Mouse (Mus musculus) hindbrain, embryonic 15.5 days (tissue): Measurements from ENCODE around the gene Ceacam16. TPM values are rescaled to one million over a fixed set of nuclear protein-coding genes. Genes with fewer than 3 reads are reported as not detected.

Experiments used
- ATAC-seq: fragments of 200-750 bp; cut with Nextera tagmentation; 2 replicates; pipeline ENCODE4 v1.8.0; 2017; ENCODE audit warnings: low read depth, moderate number of reproducible peaks, moderate TSS enrichment; ENCODE audit not compliant: low FRiP score
- H3K27ac ChIP-seq: fragments of 300-500 bp; sonication (generic); replicated peaks from 2 replicates; pipeline ENCODE4 v1.5.1; 2015; ENCODE audit warnings: mild to moderate bottlenecking, inconsistent platforms
- H3K27me3 ChIP-seq: fragments of 300-500 bp; sonication (generic); 2 replicates; pipeline ENCODE4 v1.6.1; 2015; ENCODE audit warnings: control low read depth, inconsistent platforms
- H3K36me3 ChIP-seq: fragments of 300-500 bp; sonication (generic); 2 replicates; pipeline ENCODE4 v1.6.1; 2015; ENCODE audit warnings: control low read depth, inconsistent platforms
- H3K4me1 ChIP-seq: fragments of 300-500 bp; sonication (generic); replicated peaks from 2 replicates; pipeline ENCODE4 v1.6.1; 2015; ENCODE audit warnings: control low read depth, inconsistent platforms
- H3K4me2 ChIP-seq: fragments of 300-500 bp; sonication (generic); 2 replicates; pipeline ENCODE4 v1.6.1; 2015; ENCODE audit warnings: moderate library complexity, mild to moderate bottlenecking, inconsistent platforms
- H3K4me3 ChIP-seq: fragments of 300-500 bp; sonication (generic); 2 replicates; pipeline ENCODE4 v1.5.1; 2015; ENCODE audit warnings: mild to moderate bottlenecking, inconsistent platforms
- H3K9ac ChIP-seq: fragments of 300-500 bp; sonication (generic); 2 replicates; pipeline ENCODE4 v1.6.1; 2015; ENCODE audit warnings: inconsistent platforms
- H3K9me3 ChIP-seq: fragments of 300-500 bp; sonication (generic); 2 replicates; pipeline ENCODE4 v1.6.1; 2016; ENCODE audit warnings: control low read depth, inconsistent platforms
- WGBS: fragments of 180-500 bp; shearing (Covaris S2); methylation state at CpG from one replicate; pipeline ENCODE4 v1.1.7; 2015; 5-methylcytosine and 5-hydroxymethylcytosine counted together
- polyA plus RNA-seq: library from polyadenylated mRNA; unstranded; fragments of >200 nt; fragmentation: Nextera tagmentation; extraction: Ambion mirVana; gene quantifications from 2 replicates; pipeline ENCODE4 v1.2.1, GENCODE M21; 2015

Gene Ceacam16
- polyA plus RNA-seq, 1 experiment from 2014 or later = 2.0 TPM

DNA sequence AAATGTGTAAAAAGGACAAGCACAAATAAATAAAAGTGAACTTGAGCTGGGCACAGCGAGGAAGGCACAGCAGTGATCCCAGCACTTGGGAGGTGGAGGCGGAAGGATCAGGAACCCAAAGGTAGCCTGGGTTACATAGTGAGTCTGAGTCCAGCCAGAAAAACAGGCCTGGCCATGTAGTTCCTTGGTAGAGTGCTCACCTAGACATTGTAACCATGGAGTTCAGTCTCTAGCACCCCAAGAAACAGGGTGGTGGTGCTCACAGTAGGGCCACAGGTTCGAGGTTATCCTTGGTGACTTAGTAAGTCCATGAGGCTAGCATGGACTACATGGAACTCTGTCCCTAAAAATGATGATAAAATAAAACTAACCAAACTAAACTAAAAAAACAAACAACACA is 20.2 kb downstream of the Ceacam16 start:
- Histone ChIP-seq H3K36me3 (no peaks in the 10 kb centered on the region), H3K27me3 (peaks cover 21% of the 10 kb centered on the region), H3K4me1 (no peaks in the 10 kb centered on the region), H3K4me3 (no peak overlapping the region), H3K4me2 (no peak overlapping the region), H3K9me3 (no peaks in the 10 kb centered on the region), H3K9ac (no peak overlapping the region), H3K27ac (no peak overlapping the region)
- WGBS = 78% methylated on average over 3 of the region's 3 CpGs
- ATAC-seq = no peak

- Histone ChIP-seq H3K9me3 (no peaks in the 10 kb centered on the region), H3K4me3 (no peak overlapping the region), H3K36me3 (no peaks in the 10 kb centered on the region), H3K9ac (no peak overlapping the region), H3K27ac (no peak overlapping the region), H3K27me3 (peaks cover 21% of the 10 kb centered on the region), H3K4me1 (no peaks in the 10 kb centered on the region), H3K4me2 (no peak overlapping the region)
- WGBS = 83% methylated on average over 4 of the region's 4 CpGs
- no peak for ATAC-seq
These were observed 20.7 kb downstream of the Ceacam16 start for GRCm38 (mm10) chr7:19840371-19840770.

- H3K36me3 ChIP-seq = no peaks in the 10 kb centered on the region
These were observed 24.3 kb downstream of the Ceacam16 start for GRCm38 (mm10) chr7:19836843-19837242.

DNA sequence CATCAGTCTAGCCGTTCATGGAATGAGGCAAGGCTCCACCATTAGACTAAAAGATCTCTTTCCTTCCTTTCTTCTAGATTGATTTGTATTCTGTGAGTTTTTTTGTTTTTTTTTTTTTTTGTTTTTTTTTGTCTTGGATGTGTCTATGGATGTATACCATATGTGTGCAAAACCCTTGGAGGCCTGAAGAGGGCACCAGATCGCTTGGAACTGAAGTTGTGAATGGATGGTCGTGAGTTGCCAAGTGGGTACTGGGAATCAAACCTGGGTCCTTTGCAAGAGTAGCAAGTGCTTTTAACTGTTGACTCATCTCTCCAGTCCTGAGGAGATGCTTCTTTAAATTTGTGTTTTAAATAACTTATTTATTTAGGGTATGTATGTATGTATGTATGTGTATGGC is 27.0 kb downstream of the Ceacam16 start:
- Histone ChIP-seq H3K4me3 (no peak overlapping the region), H3K27me3 (no peaks in the 10 kb centered on the region), H3K4me1 (no peaks in the 10 kb centered on the region), H3K27ac (no peak overlapping the region), H3K4me2 (no peak overlapping the region), H3K36me3 (no peaks in the 10 kb centered on the region), H3K9me3 (no peaks in the 10 kb centered on the region), H3K9ac (no peak overlapping the region)
- no peak for ATAC-seq
- WGBS = 60% methylated on average over 3 of the region's 3 CpGs

More at GRCm38 (mm10) chr7:19836843-19837242, 24.3 kb downstream of the Ceacam16 start:
- WGBS = 74% methylated on average over 3 of the region's 3 CpGs
- Histone ChIP-seq H3K9me3 (no peaks in the 10 kb centered on the region), H3K4me2 (no peak overlapping the region), H3K4me3 (no peak overlapping the region), H3K9ac (no peak overlapping the region), H3K27ac (no peak overlapping the region), H3K27me3 (no peaks in the 10 kb centered on the region), H3K4me1 (no peaks in the 10 kb centered on the region)
- no peak for ATAC-seq

- Histone ChIP-seq H3K9me3 (no peaks in the 10 kb centered on the region), H3K4me2 (no peak overlapping the region), H3K27me3 (no peaks in the 10 kb centered on the region), H3K27ac (no peak overlapping the region), H3K4me3 (no peak overlapping the region), H3K4me1 (no peaks in the 10 kb centered on the region), H3K9ac (no peak overlapping the region), H3K36me3 (no peaks in the 10 kb centered on the region)
- ATAC-seq = no peak
- 63% methylated on average over 9 of the region's 9 CpGs for WGBS
These were observed 29.3 kb downstream of the Ceacam16 start for GRCm38 (mm10) chr7:19831837-19832236.

- Histone ChIP-seq H3K4me3 (no peak overlapping the region), H3K4me1 (no peaks in the 10 kb centered on the region), H3K9ac (no peak overlapping the region), H3K27me3 (no peaks in the 10 kb centered on the region), H3K36me3 (no peaks in the 10 kb centered on the region), H3K9me3 (no peaks in the 10 kb centered on the region), H3K27ac (no peak overlapping the region), H3K4me2 (no peak overlapping the region)
- WGBS = 32% methylated on average over 13 of the region's 13 CpGs
- ATAC-seq = 0 out of 2 replicates have a peak, but pooled peaks have one; percentile 30
These were observed 30.4 kb downstream of the Ceacam16 start for GRCm38 (mm10) chr7:19830682-19831156.

DNA sequence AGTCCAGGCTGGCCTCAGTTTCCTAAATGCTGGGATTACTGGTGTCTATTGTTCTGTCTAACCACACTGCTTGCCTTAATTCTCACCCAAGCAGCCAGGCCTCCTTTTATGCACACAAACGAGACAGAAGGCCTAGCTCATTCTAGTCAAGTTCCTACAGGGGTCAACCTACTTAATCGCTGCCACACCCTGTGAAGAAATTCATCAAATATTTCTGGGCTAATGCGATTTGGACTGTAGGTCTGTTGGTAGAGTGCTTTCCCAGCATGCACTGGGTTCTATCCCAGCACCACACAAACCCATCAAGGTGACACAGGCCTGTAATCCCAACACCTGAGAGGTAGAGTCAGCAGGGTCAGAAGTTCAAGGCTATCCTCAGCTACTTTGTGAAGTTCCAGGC is 31.4 kb downstream of the Ceacam16 start:
- no peak for ATAC-seq
- Histone ChIP-seq H3K27me3 (peaks cover 4% of the 10 kb centered on the region), H3K9me3 (no peaks in the 10 kb centered on the region), H3K9ac (no peak overlapping the region), H3K4me1 (no peaks in the 10 kb centered on the region), H3K4me3 (no peak overlapping the region), H3K4me2 (no peak overlapping the region), H3K27ac (no peak overlapping the region), H3K36me3 (no peaks in the 10 kb centered on the region)
- WGBS = 89% methylated on average over 3 of the region's 3 CpGs

- peaks cover 4% of the 10 kb centered on the region; the same call in 1 of the 2 replicates for H3K4me1 ChIP-seq
- 37% methylated on average over 6 of the region's 6 CpGs for WGBS
- no peak overlapping the region for H3K4me3 ChIP-seq
- no peak overlapping the region for H3K27ac ChIP-seq
- H3K27me3 ChIP-seq = peaks cover 28% of the 10 kb centered on the region
- H3K9me3 ChIP-seq = no peaks in the 10 kb centered on the region
- H3K36me3 ChIP-seq = no peaks in the 10 kb centered on the region
- no peak overlapping the region for H3K9ac ChIP-seq
- no peak for ATAC-seq
- no peak overlapping the region for H3K4me2 ChIP-seq
These were observed 34.3 kb downstream of the Ceacam16 start for GRCm38 (mm10) chr7:19826756-19827155.

GRCm38 (mm10) chr7:19824182-19824973 is 36.7 kb downstream of the Ceacam16 start:
- H3K36me3 ChIP-seq = no peaks in the 10 kb centered on the region
- H3K4me1 ChIP-seq = peaks cover 4% of the 10 kb centered on the region; the same call in 1 of the 2 replicates
- H3K9ac ChIP-seq = no peak overlapping the region
- peak; percentile 46; the same call in 1 of the 2 replicates for ATAC-seq
- H3K27me3 ChIP-seq = peaks cover 38% of the 10 kb centered on the region
- H3K27ac ChIP-seq = peak overlapping the region; percentile 5; the same call in 1 of the 2 replicates
- peak overlapping the region; percentile 27; the same call in 1 of the 2 replicates for H3K4me2 ChIP-seq
- WGBS = 27% methylated on average over 25 of the region's 26 CpGs
- H3K4me3 ChIP-seq = no peak overlapping the region
- H3K9me3 ChIP-seq = no peaks in the 10 kb centered on the region

- Histone ChIP-seq H3K4me1 (peaks cover 4% of the 10 kb centered on the region; the same call in 1 of the 2 replicates), H3K4me3 (no peak overlapping the region), H3K27ac (peak overlapping the region; percentile 5; the same call in 1 of the 2 replicates), H3K9me3 (no peaks in the 10 kb centered on the region), H3K4me2 (peak overlapping the region; percentile 27; the same call in 1 of the 2 replicates), H3K9ac (no peak overlapping the region), H3K27me3 (peaks cover 42% of the 10 kb centered on the region), H3K36me3 (no peaks in the 10 kb centered on the region)
- WGBS = 23% methylated on average over 16 of the region's 16 CpGs
- no peak for ATAC-seq
These were observed 37.6 kb downstream of the Ceacam16 start for GRCm38 (mm10) chr7:19823256-19824181.

- Histone ChIP-seq H3K4me2 (peak within 1 kb of the TSS; percentile 49), H3K27ac (0 out of 2 replicates have a peak within 1 kb of the TSS, but pooled peaks have one; percentile 5), H3K36me3 (no peaks in the 10 kb centered on the region), H3K4me1 (peaks cover 4% of the 10 kb centered on the region; the same call in 1 of the 2 replicates), H3K9me3 (no peaks in the 10 kb centered on the region), H3K27me3 (peaks cover 46% of the 10 kb centered on the region), H3K4me3 (peak within 1 kb of the TSS; percentile 28), H3K9ac (no peak within 1 kb of the TSS)
- no peak for ATAC-seq
- 2% methylated on average over 32 of the region's 42 CpGs for WGBS
These were observed 38.5 kb downstream of the Ceacam16 start, which contains the start of gene Bcl3 for GRCm38 (mm10) chr7:19822604-19823058. TSS of gene Bcl3 (minus strand) at chr7:19822770.
